Mouse (Mus musculus) liver, postnatal 0 days (tissue): ENCODE measurements around the gene Tbc1d2b. TPM values are rescaled to one million over a fixed set of nuclear protein-coding genes. Genes with fewer than 3 reads are reported as not detected.

Experiments used
- ATAC-seq: fragments of 200-750 bp; cut with Nextera tagmentation; 2 replicates; pipeline ENCODE4 v1.8.0; 2017; ENCODE audit warnings: mild to moderate bottlenecking, moderate library complexity
- DNase-seq: peaks from one replicate; pipeline ENCODE4 v3.0.0-alpha.2; 2016
- H3K27ac ChIP-seq: fragments of 300-500 bp; sonication (generic); 2 replicates; pipeline ENCODE4 v1.5.1; 2014; ENCODE audit warnings: antibody characterized with exemption, moderate library complexity, mild to moderate bottlenecking, low read depth
- H3K27me3 ChIP-seq: fragments of 300-500 bp; sonication (generic); 2 replicates; pipeline ENCODE4 v1.6.1; 2014; ENCODE audit warnings: low read length, control low read depth, mixed read lengths; ENCODE audit not compliant: insufficient read depth
- H3K36me3 ChIP-seq: fragments of 300-500 bp; sonication (generic); replicated peaks from 2 replicates; pipeline ENCODE4 v1.6.1; 2014; ENCODE audit warnings: mild to moderate bottlenecking, control low read depth, low read length, moderate library complexity, mixed read lengths; ENCODE audit not compliant: insufficient read depth
- H3K4me1 ChIP-seq: fragments of 300-500 bp; sonication (generic); 2 replicates; pipeline ENCODE4 v1.6.1; 2014; ENCODE audit warnings: antibody characterized with exemption, mild to moderate bottlenecking, control low read depth; ENCODE audit not compliant: insufficient read depth
- H3K4me2 ChIP-seq: fragments of 300-500 bp; sonication (generic); 2 replicates; pipeline ENCODE4 v1.6.1; 2014; ENCODE audit warnings: low read depth, mild to moderate bottlenecking, low read length, moderate library complexity, mixed read lengths
- H3K4me3 ChIP-seq: fragments of 300-500 bp; sonication (generic); 2 replicates; pipeline ENCODE4 v1.5.1; 2014; ENCODE audit warnings: low read depth, low read length
- H3K9ac ChIP-seq: fragments of 300-500 bp; sonication (generic); replicated peaks from 2 replicates; pipeline ENCODE4 v1.6.1; 2014; ENCODE audit warnings: mild to moderate bottlenecking, moderate library complexity
- H3K9me3 ChIP-seq: fragments of 300-500 bp; sonication (generic); 2 replicates; pipeline ENCODE4 v1.6.1; 2016; ENCODE audit warnings: mild to moderate bottlenecking, control low read depth, low read length, mixed read lengths
- CTCF ChIP-seq: sonication (generic); IDR thresholded peaks from 2 replicates; pipeline ENCODE4 v1.5.1; 2016; ENCODE audit warnings: antibody characterized with exemption, low read depth
- EP300 ChIP-seq: IDR thresholded peaks from 2 replicates; pipeline ENCODE4 v1.6.1; 2016; ENCODE audit warnings: antibody characterized with exemption, low read depth, mild to moderate bottlenecking
- WGBS: fragments of 180-500 bp; shearing (Covaris S2); extraction: QIAGEN DNeasy Blood & Tissue Kit; methylation state at CpG from one replicate; pipeline ENCODE4 v1.1.7; 2014; ENCODE audit not compliant: insufficient replicate concordance; 5-methylcytosine and 5-hydroxymethylcytosine counted together
- polyA plus RNA-seq: library from polyadenylated mRNA; unstranded; fragments of >200 nt; fragmentation: Nextera tagmentation; extraction: Ambion mirVana; gene quantifications from 2 replicates; pipeline ENCODE4 v1.2.1, GENCODE M21; 2015

Tbc1d2b gene
- polyA plus RNA-seq, 1 experiment from 2014 or later = 6.2 TPM

GRCm38 (mm10) chr9:90165590-90165989 is 105.0 kb downstream of the Tbc1d2b start:
- H3K4me1 ChIP-seq = peaks cover 18% of the 10 kb centered on the region; the same call in 1 of the 2 replicates
- TF ChIP-seq CTCF (no peak), EP300 (0 out of 2 replicates have a peak, but pooled peaks have one; percentile 29)
- 0 out of 2 replicates have a peak overlapping the region, but pooled peaks have one; percentile 7 for H3K4me2 ChIP-seq
- no peak for DNase-seq
- H3K27ac ChIP-seq = peak overlapping the region; percentile 44; the same call in 1 of the 2 replicates
- no peak overlapping the region for H3K9ac ChIP-seq
- H3K4me3 ChIP-seq = no peak overlapping the region
- H3K27me3 ChIP-seq = peaks cover 33% of the 10 kb centered on the region
- peak; percentile 75 for ATAC-seq
- H3K36me3 ChIP-seq = no peaks in the 10 kb centered on the region
- no peaks in the 10 kb centered on the region for H3K9me3 ChIP-seq
- WGBS = 54% methylated on average over 4 of the region's 4 CpGs

DNA sequence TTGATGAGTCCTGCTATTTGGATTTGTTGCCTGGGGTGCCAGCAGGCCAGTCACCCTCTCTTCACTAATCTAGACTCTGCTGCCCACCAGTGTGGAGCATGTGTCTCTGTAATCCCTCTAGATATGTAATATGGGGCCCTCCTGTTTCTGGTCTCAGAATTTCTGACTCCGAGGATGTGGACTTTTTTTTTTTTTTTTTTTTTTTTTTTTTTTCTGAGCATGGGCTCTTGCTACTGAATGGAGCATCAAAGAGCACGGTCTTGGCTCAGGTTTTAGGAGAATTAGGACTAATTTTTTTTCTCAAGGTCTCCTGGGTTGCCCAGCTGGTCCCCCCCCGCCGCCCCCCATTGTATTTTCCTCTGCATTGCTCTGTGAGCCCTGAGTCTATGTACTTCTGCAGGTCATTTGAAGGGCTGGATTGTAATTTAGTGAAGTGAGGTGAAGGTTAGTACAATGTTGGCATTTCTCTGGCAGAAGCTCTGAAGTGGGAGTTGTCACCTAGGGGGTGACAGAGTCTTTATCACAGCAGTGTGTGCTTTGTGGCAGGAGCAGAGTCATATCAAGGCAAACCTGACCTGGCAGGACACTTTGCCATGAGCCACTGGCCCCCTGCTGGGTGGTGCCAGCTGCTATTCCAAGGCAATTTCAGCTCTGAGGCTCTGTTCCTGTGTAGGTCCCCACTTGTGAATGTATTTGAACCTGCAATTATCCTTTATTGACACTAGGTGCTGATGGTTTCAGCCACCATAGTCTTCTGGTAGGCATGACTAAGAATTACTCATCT is 105.7 kb downstream of the Tbc1d2b start:
- ATAC-seq (no peak), DNase-seq (no peak)
- no peak for TF ChIP-seq EP300
- TF ChIP-seq CTCF = no peak; the same call in 1 of the 2 replicates
- H3K27me3 ChIP-seq = peaks cover 33% of the 10 kb centered on the region
- H3K27ac ChIP-seq = peak overlapping the region; percentile 8; the same call in 1 of the 2 replicates
- H3K4me3 ChIP-seq = no peak overlapping the region
- H3K9me3 ChIP-seq = no peaks in the 10 kb centered on the region
- 56% methylated on average over 4 of the region's 4 CpGs for WGBS
- no peak overlapping the region for H3K4me2 ChIP-seq
- peaks cover 18% of the 10 kb centered on the region; the same call in 1 of the 2 replicates for H3K4me1 ChIP-seq
- no peaks in the 10 kb centered on the region for H3K36me3 ChIP-seq
- no peak overlapping the region for H3K9ac ChIP-seq

DNA sequence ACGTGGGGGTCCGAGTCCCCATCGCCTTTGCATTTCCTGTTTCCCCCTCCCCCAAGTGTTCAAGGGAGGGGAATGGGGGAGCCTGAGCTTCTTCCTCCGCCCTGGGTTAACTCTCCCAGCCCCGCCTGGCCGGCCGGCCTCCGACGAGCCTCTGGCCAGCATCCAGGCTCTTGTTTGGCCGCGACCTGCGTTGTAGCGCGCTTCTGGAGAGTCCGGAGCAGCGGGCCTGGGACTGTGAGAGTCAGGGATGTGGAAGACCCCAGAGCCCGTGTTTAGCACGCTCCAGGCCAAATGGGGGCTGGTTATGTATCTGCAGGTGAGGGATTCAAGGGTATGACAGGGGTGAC is 106.9 kb downstream of the Tbc1d2b start:
- H3K27ac ChIP-seq = no peak overlapping the region
- no peaks in the 10 kb centered on the region for H3K9me3 ChIP-seq
- peak overlapping the region; percentile 91 for H3K4me2 ChIP-seq
- ATAC-seq (no peak), DNase-seq (peak; percentile 43)
- H3K4me3 ChIP-seq = peak overlapping the region; percentile 63
- no peak for TF ChIP-seq CTCF
- no peak for TF ChIP-seq EP300
- peaks cover 18% of the 10 kb centered on the region; the same call in 1 of the 2 replicates for H3K4me1 ChIP-seq
- peak overlapping the region; percentile 50 for H3K9ac ChIP-seq
- H3K36me3 ChIP-seq = no peaks in the 10 kb centered on the region
- 2% methylated on average over 17 of the region's 18 CpGs for WGBS
- peaks cover 33% of the 10 kb centered on the region for H3K27me3 ChIP-seq

GRCm38 (mm10) chr9:90162926-90163748 is 107.5 kb downstream of the Tbc1d2b start, which contains the start of gene Adamts7:
Gene Adamts7 (plus strand): TSS chr9:90163069.
- Histone ChIP-seq H3K4me3 (peak within 1 kb of the TSS; percentile 63), H3K27me3 (peaks cover 33% of the 10 kb centered on the region), H3K9ac (peak within 1 kb of the TSS; percentile 62), H3K9me3 (no peaks in the 10 kb centered on the region), H3K36me3 (no peaks in the 10 kb centered on the region), H3K4me1 (peaks cover 18% of the 10 kb centered on the region; the same call in 1 of the 2 replicates), H3K27ac (no peak within 1 kb of the TSS), H3K4me2 (peak within 1 kb of the TSS; percentile 91)
- peak; percentile 31 for ATAC-seq
- WGBS = 2% methylated on average over 59 of the region's 60 CpGs
- TF ChIP-seq CTCF (no peak), EP300 (no peak)
- DNase-seq = peak; percentile 40

DNA sequence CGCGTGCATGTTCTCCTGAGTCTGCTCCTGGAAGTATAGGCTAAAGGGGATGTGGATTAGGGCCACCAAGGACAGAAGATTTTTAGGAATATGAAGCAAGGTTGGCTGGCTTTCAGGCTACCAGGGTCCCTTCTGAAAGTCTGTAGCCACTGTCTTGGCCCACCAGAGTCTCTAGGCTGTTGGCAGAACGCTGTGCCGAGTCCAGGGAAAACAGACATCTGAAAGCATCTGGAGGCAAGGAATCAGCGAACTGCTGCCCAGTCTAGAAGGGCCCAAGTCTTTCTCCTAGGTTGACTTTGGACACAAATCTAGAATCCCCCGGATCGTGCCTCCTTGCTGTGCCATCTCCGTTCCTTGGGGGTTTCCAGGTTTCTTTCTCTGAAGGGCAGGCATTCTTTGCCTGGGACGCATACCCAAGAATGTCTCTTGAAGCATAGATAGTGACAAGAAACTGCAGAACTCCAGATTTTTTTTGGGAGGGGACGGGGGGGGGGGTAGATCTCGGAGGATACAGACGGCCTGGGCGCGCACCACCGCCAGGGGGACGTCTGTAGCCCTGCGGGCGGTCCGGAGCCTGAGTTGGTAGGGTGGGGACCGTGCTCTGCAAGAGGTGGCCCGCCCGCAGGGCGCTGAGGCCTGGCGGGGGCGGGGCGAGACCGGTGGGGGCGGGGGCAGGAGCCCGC is 108.2 kb downstream of the Tbc1d2b start:
- Histone ChIP-seq H3K27me3 (peaks cover 33% of the 10 kb centered on the region), H3K27ac (no peak overlapping the region), H3K9me3 (no peaks in the 10 kb centered on the region), H3K4me2 (peak overlapping the region; percentile 91), H3K4me1 (peaks cover 18% of the 10 kb centered on the region; the same call in 1 of the 2 replicates), H3K4me3 (peak overlapping the region; percentile 63), H3K9ac (peak overlapping the region; percentile 62), H3K36me3 (no peaks in the 10 kb centered on the region)
- WGBS = 10% methylated on average over 29 of the region's 29 CpGs
- TF ChIP-seq CTCF = peak; percentile 54
- TF ChIP-seq EP300 = no peak
- DNase-seq (peak; percentile 55), ATAC-seq (peak; percentile 60)

Other genes with a start within 250 kb of the Tbc1d2b start
- 328 and 355 TPM in 2 replicates for gene Ctsh, start 216.7 kb downstream of the Tbc1d2b start, polyA plus RNA-seq
- gene Morf4l1, start 156.0 kb downstream of the Tbc1d2b start, polyA plus RNA-seq = 129 and 135 TPM in 2 replicates
- gene Adamts7, start 107.7 kb downstream of the Tbc1d2b start, polyA plus RNA-seq = 1.6 and 2.0 TPM in 2 replicates